Mouse (Mus musculus) bone marrow macrophage, adult 2 months (primary cell): ENCODE measurements around the gene Atg16l1.

Experiments used
- CTCF ChIP-seq: IDR thresholded peaks from 2 replicates; pipeline ENCODE4 v1.5.1; 2012; ENCODE audit warnings: low read depth, mild to moderate bottlenecking, low read length, moderate library complexity
- POLR2A ChIP-seq: IDR thresholded peaks from 2 replicates; pipeline ENCODE4 v1.6.1; 2012; ENCODE audit warnings: mild to moderate bottlenecking, low read depth, low read length, borderline replicate concordance

DNA sequence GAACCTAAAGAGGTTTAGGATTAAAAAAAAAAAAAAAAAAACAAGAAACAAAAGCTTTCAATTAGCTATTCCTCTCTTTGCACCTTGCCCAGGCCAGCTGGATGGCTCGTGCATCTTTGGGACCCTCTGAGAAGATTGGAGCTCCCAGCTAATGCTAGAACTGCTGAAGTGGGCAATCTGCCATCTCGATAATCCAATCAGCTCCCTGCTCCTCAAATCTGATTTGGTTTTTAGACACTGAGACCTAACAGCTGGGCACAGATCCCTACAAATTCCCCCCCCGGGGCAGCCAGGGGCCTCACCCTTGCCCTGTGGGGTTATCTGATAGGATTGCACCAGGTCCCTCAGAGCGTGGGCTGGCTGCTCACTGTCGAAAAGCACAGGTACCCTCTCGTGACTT lies 47.9 kb downstream of the Atg16l1 start, which contains the start of gene Sag:
- TF ChIP-seq CTCF (no peak), POLR2A (no peak)
